Mouse (Mus musculus) liver, embryonic 14.5 days (tissue): ENCODE results near the gene Nt5e. TPM values are rescaled to one million over a fixed set of nuclear protein-coding genes. Genes with fewer than 3 reads are reported as not detected.

Experiments used
- ATAC-seq: fragments of 200-750 bp; cut with Nextera tagmentation; 2 replicates; pipeline ENCODE4 v1.8.0; 2017; ENCODE audit warnings: moderate number of reproducible peaks, mild to moderate bottlenecking, moderate library complexity; ENCODE audit not compliant: insufficient read depth
- DNase-seq, 3 experiments: peaks; one replicate each; pipeline ENCODE4 v3.0.0-alpha.2; 2012 to 2013; ENCODE audit warnings: low read depth in 3 of 3, low spot score in 3 of 3
- H3K27ac ChIP-seq: fragments of 300-500 bp; sonication (generic); 2 replicates; pipeline ENCODE4 v1.5.1; 2014; ENCODE audit warnings: moderate library complexity, mild to moderate bottlenecking, control low read depth, inconsistent platforms
- H3K27me3 ChIP-seq: fragments of 300-500 bp; sonication (generic); 2 replicates; pipeline ENCODE4 v1.6.1; 2014; ENCODE audit warnings: mild to moderate bottlenecking, low read length, moderate library complexity; ENCODE audit not compliant: control insufficient read depth, insufficient read depth
- H3K36me3 ChIP-seq: fragments of 300-500 bp; sonication (generic); replicated peaks from 2 replicates; pipeline ENCODE4 v1.6.1; 2014; ENCODE audit warnings: low read depth; ENCODE audit not compliant: control insufficient read depth, insufficient read depth
- H3K4me1 ChIP-seq, 2 experiments: fragments of 200-500 bp in 1 of 2; fragments of 300-500 bp in 1 of 2; sonication (generic) in 1 of 2; replicated peaks; 2 replicates each; pipeline ENCODE4 v1.6.1; 2012 to 2014; ENCODE audit warnings: antibody characterized with exemption in 1 of 2, inconsistent platforms in 1 of 2, low read length in 1 of 2; ENCODE audit not compliant: control insufficient read depth in 2 of 2, insufficient read depth in 2 of 2
- H3K4me2 ChIP-seq: fragments of 300-500 bp; sonication (generic); 2 replicates; pipeline ENCODE4 v1.6.1; 2014; ENCODE audit warnings: low read depth, mild to moderate bottlenecking, control low read depth, moderate library complexity
- H3K4me3 ChIP-seq, 2 experiments: fragments of 200-500 bp in 1 of 2; fragments of 300-500 bp in 1 of 2; sonication (generic) in 1 of 2; 2 replicates each; pipeline ENCODE4 v1.5.1; 2012 to 2014; ENCODE audit warnings: low read depth in 2 of 2, low read length in 2 of 2, mild to moderate bottlenecking in 2 of 2, control low read depth in 1 of 2, inconsistent platforms in 1 of 2, moderate library complexity in 1 of 2; ENCODE audit not compliant: insufficient read depth in 1 of 2
- H3K9ac ChIP-seq: fragments of 300-500 bp; sonication (generic); replicated peaks from 2 replicates; pipeline ENCODE4 v1.6.1; 2014; ENCODE audit warnings: mild to moderate bottlenecking, control low read depth, moderate library complexity
- H3K9me3 ChIP-seq: fragments of 300-500 bp; sonication (generic); 2 replicates; pipeline ENCODE4 v1.6.1; 2016; ENCODE audit warnings: low read length, mixed read lengths; ENCODE audit not compliant: control insufficient read depth
- CTCF ChIP-seq: IDR thresholded peaks from 2 replicates; pipeline ENCODE4 v1.5.1; 2016; ENCODE audit warnings: antibody characterized with exemption, low read depth, control low read depth
- EP300 ChIP-seq: IDR thresholded peaks from 2 replicates; pipeline ENCODE4 v1.6.1; 2016; ENCODE audit warnings: antibody characterized with exemption, low read depth
- WGBS: fragments of 180-500 bp; shearing (Covaris S2); extraction: QIAGEN DNeasy Blood & Tissue Kit; methylation state at CpG from one replicate; pipeline ENCODE4 v1.1.7; 2014; ENCODE audit not compliant: insufficient replicate concordance; 5-methylcytosine and 5-hydroxymethylcytosine counted together
- polyA plus RNA-seq, 2 experiments: library from polyadenylated mRNA; depleted of rRNA in 1 of 2; stranded (reverse) in 1 of 2; unstranded in 1 of 2; fragments of >200 nt; fragmentation: Nextera tagmentation in 1 of 2; extraction: Ambion mirVana in 1 of 2; gene quantifications; 2 replicates each; pipeline versions ENCODE4 v1.2.1 to v1.2.3; 2012 to 2014

The Nt5e gene
- polyA plus RNA-seq, 2 experiments, result 4.9 to 8.2 TPM

GRCm38 (mm10) chr9:88344424-88344823, 17.4 kb downstream of the Nt5e start:
- no peak overlapping the region for H3K4me2 ChIP-seq
- ATAC-seq (no peak), DNase-seq (no peak)
- H3K4me3 ChIP-seq, result no peak overlapping the region
- TF ChIP-seq EP300 (no peak), CTCF (no peak)
- no peak overlapping the region for H3K9ac ChIP-seq
- no peaks in the 10 kb centered on the region for H3K4me1 ChIP-seq
- H3K36me3 ChIP-seq, result no peaks in the 10 kb centered on the region
- H3K27me3 ChIP-seq, result no peaks in the 10 kb centered on the region
- WGBS, result 62% methylated on average over 2 of the region's 2 CpGs
- H3K9me3 ChIP-seq, result no peaks in the 10 kb centered on the region
- H3K27ac ChIP-seq, result no peak overlapping the region

- no peaks in the 10 kb centered on the region for H3K36me3 ChIP-seq
- 39% methylated on average over 5 of the region's 5 CpGs for WGBS
- no peak overlapping the region for H3K27ac ChIP-seq
- DNase-seq (no peak), ATAC-seq (no peak)
- no peaks in the 10 kb centered on the region for H3K4me1 ChIP-seq
- H3K9me3 ChIP-seq, result no peaks in the 10 kb centered on the region
- H3K27me3 ChIP-seq, result no peaks in the 10 kb centered on the region
- H3K9ac ChIP-seq, result no peak overlapping the region
- H3K4me3 ChIP-seq, result no peak overlapping the region
- no peak overlapping the region for H3K4me2 ChIP-seq
- TF ChIP-seq CTCF, result no peak
- TF ChIP-seq EP300, result no peak
Measured at GRCm38 (mm10) chr9:88346857-88347256, 19.9 kb downstream of the Nt5e start.

GRCm38 (mm10) chr9:88348623-88349022, 21.6 kb downstream of the Nt5e start:
- Histone ChIP-seq H3K4me1 (no peaks in the 10 kb centered on the region), H3K4me2 (no peak overlapping the region), H3K4me3 (no peak overlapping the region), H3K9ac (no peak overlapping the region), H3K36me3 (no peaks in the 10 kb centered on the region), H3K27me3 (no peaks in the 10 kb centered on the region), H3K9me3 (no peaks in the 10 kb centered on the region), H3K27ac (no peak overlapping the region)
- no peak for TF ChIP-seq EP300
- no peak for TF ChIP-seq CTCF
- DNase-seq (no peak), ATAC-seq (no peak)
- 47% methylated on average over 6 of the region's 6 CpGs for WGBS

- no peaks in the 10 kb centered on the region for H3K4me1 ChIP-seq
- DNase-seq, result no peak
- H3K9me3 ChIP-seq, result no peaks in the 10 kb centered on the region
- ATAC-seq, result no peak
- no peak overlapping the region for H3K27ac ChIP-seq
- WGBS, result 63% methylated on average over 1 of the region's 1 CpGs
- H3K27me3 ChIP-seq, result no peaks in the 10 kb centered on the region
- no peak overlapping the region for H3K4me2 ChIP-seq
- no peak overlapping the region for H3K9ac ChIP-seq
- H3K36me3 ChIP-seq, result no peaks in the 10 kb centered on the region
- TF ChIP-seq EP300 (no peak), CTCF (no peak)
- H3K4me3 ChIP-seq, result no peak overlapping the region
Measured at GRCm38 (mm10) chr9:88350317-88350716, 23.3 kb downstream of the Nt5e start.

- no peak overlapping the region for H3K4me3 ChIP-seq
- no peaks in the 10 kb centered on the region for H3K36me3 ChIP-seq
- no peak overlapping the region for H3K27ac ChIP-seq
- no peak overlapping the region for H3K4me2 ChIP-seq
- H3K27me3 ChIP-seq, result no peaks in the 10 kb centered on the region
- 44% methylated on average over 3 of the region's 3 CpGs for WGBS
- no peak for ATAC-seq
- no peaks in the 10 kb centered on the region for H3K9me3 ChIP-seq
- no peak overlapping the region for H3K9ac ChIP-seq
- TF ChIP-seq EP300, result no peak
- no peak for DNase-seq
- no peaks in the 10 kb centered on the region for H3K4me1 ChIP-seq
Measured at GRCm38 (mm10) chr9:88351163-88351562, 24.2 kb downstream of the Nt5e start.

- Histone ChIP-seq H3K36me3 (no peaks in the 10 kb centered on the region), H3K27me3 (no peaks in the 10 kb centered on the region), H3K4me2 (no peak overlapping the region), H3K4me1 (no peaks in the 10 kb centered on the region), H3K9ac (no peak overlapping the region), H3K4me3 (no peak overlapping the region), H3K27ac (no peak overlapping the region), H3K9me3 (no peaks in the 10 kb centered on the region)
- 56% methylated on average over 6 of the region's 6 CpGs for WGBS
- TF ChIP-seq CTCF (no peak), EP300 (no peak)
- ATAC-seq, result no peak
- no peak for DNase-seq
Measured at GRCm38 (mm10) chr9:88352741-88353140, 25.7 kb downstream of the Nt5e start.
